8 mouse cellular contexts compared by ENCODE assay signal in the genomic region with DNA sequence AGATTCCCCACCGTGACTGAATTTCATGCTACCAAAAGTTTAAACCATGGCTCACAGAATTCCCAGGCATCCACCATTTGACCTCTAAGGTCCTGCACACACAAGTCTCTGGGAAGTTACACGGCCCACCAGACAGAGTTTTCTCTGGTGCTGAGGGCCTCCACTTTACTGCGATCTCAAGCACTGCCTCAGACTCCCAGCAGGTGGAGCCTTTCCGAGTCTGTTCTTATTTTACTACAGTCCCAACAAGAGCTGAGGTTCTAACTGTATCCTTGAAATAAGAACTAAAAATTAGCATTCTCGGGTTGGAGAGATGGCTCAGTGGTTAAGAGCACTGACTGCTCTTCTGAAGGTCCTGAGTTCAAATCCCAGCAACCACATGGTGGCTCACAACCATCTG. TPM values are rescaled to one million over a fixed set of nuclear protein-coding genes. Genes with fewer than 3 reads are reported as not detected.
DNase-seq lines count a peak whose midpoint lies in the region; ATAC-seq and TF ChIP-seq lines count a peak whose summit lies in the region.

No protein-coding gene starts in this region.

- no peaks in the 10 kb centered on the region for H3K9me3 ChIP-seq in kidney, embryonic 16.5 days (ENCODE audit: low read length)
- H3K9me3 ChIP-seq in embryonic facial prominence, embryonic 10.5 days, result no peaks in the 10 kb centered on the region
- no peaks in the 10 kb centered on the region for H3K9me3 ChIP-seq in midbrain, postnatal 0 days (ENCODE audit: low read length)
- H3K9me3 ChIP-seq in forebrain, embryonic 13.5 days (replicated peaks), result no peaks in the 10 kb centered on the region

- no peak overlapping the region for H3K27ac ChIP-seq in kidney, embryonic 16.5 days (ENCODE audit: low read length)
- H3K27ac ChIP-seq in embryonic facial prominence, embryonic 10.5 days (replicated peaks), result no peak overlapping the region
- no peak overlapping the region for H3K27ac ChIP-seq in midbrain, postnatal 0 days (ENCODE audit: low read depth, low read length)
- no peak overlapping the region for H3K27ac ChIP-seq in forebrain, embryonic 13.5 days

- ATAC-seq in kidney, embryonic 16.5 days (ENCODE audit: low FRiP score, low TSS enrichment), result no peak
- peak; percentile 77 for ATAC-seq in CD4-positive, CD25-positive, alpha-beta regulatory T cell, adult 4 months
- peak; percentile 46 for ATAC-seq in activated CD4-positive, CD25-positive, alpha-beta regulatory T cell, adult 4 months
- peak; percentile 55; the same call in 1 of the 2 replicates for ATAC-seq in midbrain, postnatal 0 days (ENCODE audit: low FRiP score)
- no peak for ATAC-seq in forebrain, embryonic 13.5 days

- H3K4me2 ChIP-seq in kidney, embryonic 16.5 days (replicated peaks; ENCODE audit: low read depth, low read length), result no peak overlapping the region
- no peak overlapping the region for H3K4me2 ChIP-seq in midbrain, postnatal 0 days (ENCODE audit: low read depth, low read length, poor library complexity, severe bottlenecking)
- H3K4me2 ChIP-seq in forebrain, embryonic 13.5 days, result no peak overlapping the region

- peak; percentile 67 for TF ChIP-seq CTCF in midbrain, postnatal 0 days (IDR thresholded peaks at IDR 0.05)

- H3K4me3 ChIP-seq in kidney, embryonic 16.5 days (ENCODE audit: low read length), result no peak overlapping the region
- no peak overlapping the region for H3K4me3 ChIP-seq in embryonic facial prominence, embryonic 10.5 days
- H3K4me3 ChIP-seq in midbrain, postnatal 0 days (ENCODE audit: low read depth, low read length), result no peak overlapping the region
- H3K4me3 ChIP-seq in forebrain, embryonic 13.5 days, result no peak overlapping the region

- H3K36me3 ChIP-seq in kidney, embryonic 16.5 days (ENCODE audit: insufficient read depth, low read length), result no peaks in the 10 kb centered on the region
- 0 out of 2 replicates have a peak, but pooled peaks cover 3% of the 10 kb centered on the region for H3K36me3 ChIP-seq in embryonic facial prominence, embryonic 10.5 days (replicated peaks)
- H3K36me3 ChIP-seq in midbrain, postnatal 0 days (ENCODE audit: insufficient read depth, low read length), result peaks cover 24% of the 10 kb centered on the region
- peaks cover 7% of the 10 kb centered on the region; the same call in 1 of the 2 replicates for H3K36me3 ChIP-seq in forebrain, embryonic 13.5 days (ENCODE audit: poor library complexity, severe bottlenecking)

- no peaks in the 10 kb centered on the region for H3K27me3 ChIP-seq in kidney, embryonic 16.5 days (ENCODE audit: insufficient read depth, low read length)
- H3K27me3 ChIP-seq in embryonic facial prominence, embryonic 10.5 days (replicated peaks; ENCODE audit: low read depth, poor library complexity, severe bottlenecking), result no peaks in the 10 kb centered on the region
- no peaks in the 10 kb centered on the region for H3K27me3 ChIP-seq in midbrain, postnatal 0 days (ENCODE audit: insufficient read depth, low read length)
- no peaks in the 10 kb centered on the region for H3K27me3 ChIP-seq in forebrain, embryonic 13.5 days

- 50% methylated on average over 5 of the region's 5 CpGs for WGBS in kidney, embryonic 16.5 days
- WGBS in embryonic facial prominence, embryonic 10.5 days, result 65% methylated on average over 5 of the region's 5 CpGs
- 66% methylated on average over 5 of the region's 5 CpGs for WGBS in midbrain, postnatal 0 days
- 72% methylated on average over 5 of the region's 5 CpGs for WGBS in forebrain, embryonic 13.5 days

- H3K4me1 ChIP-seq in kidney, embryonic 16.5 days (ENCODE audit: insufficient read depth, low read length), result no peaks in the 10 kb centered on the region
- no peaks in the 10 kb centered on the region for H3K4me1 ChIP-seq in embryonic facial prominence, embryonic 10.5 days
- H3K4me1 ChIP-seq in midbrain, postnatal 0 days (ENCODE audit: insufficient read depth, low read length), result no peaks in the 10 kb centered on the region
- H3K4me1 ChIP-seq in forebrain, embryonic 13.5 days, result no peaks in the 10 kb centered on the region

- DNase-seq in kidney, adult 18-20 months, result peak; percentile 59
- DNase-seq in embryonic facial prominence, embryonic 10.5 days (ENCODE audit: low spot score), result peak; percentile 45
- peak; percentile 69 to 72 for DNase-seq in kidney, postnatal 4 days
- peak; percentile 27 for DNase-seq in midbrain, postnatal 0 days (ENCODE audit: low spot score)

- H3K9ac ChIP-seq in kidney, embryonic 16.5 days (replicated peaks; ENCODE audit: low read length), result no peak overlapping the region
- H3K9ac ChIP-seq in midbrain, postnatal 0 days (replicated peaks; ENCODE audit: low read length, poor library complexity, severe bottlenecking), result no peak overlapping the region
- H3K9ac ChIP-seq in forebrain, embryonic 13.5 days, result no peak overlapping the region

RNA-seq across cellular contexts. Expression of gene Wdr31, which starts 15.7 kb away (rescaled TPM):
- 13.2 and 14.3 TPM in 2 replicates for polyA plus RNA-seq in kidney, embryonic 16.5 days (2015; fragmentation: Nextera tagmentation; extraction: Ambion mirVana)
- under 1 TPM; 0.56 to 0.82 TPM for polyA plus RNA-seq in CD4-positive, CD25-positive, alpha-beta regulatory T cell, adult 4 months (2017; shearing (Covaris generic))
- polyA plus RNA-seq in activated CD4-positive, CD25-positive, alpha-beta regulatory T cell, adult 4 months (2017; shearing (Covaris generic)), result under 1 TPM in 1 of 2 experiments, not detected in 1; 0.33 TPM
- polyA plus RNA-seq in embryonic facial prominence, embryonic 10.5 days (2016; fragmentation: Nextera tagmentation; extraction: Ambion mirVana), result 9.9 and 11.0 TPM in 2 replicates
- total RNA-seq in midbrain, postnatal 0 days (2014; rRNA removed), result 9.4 and 13.1 TPM in 2 replicates
- polyA plus RNA-seq in midbrain, postnatal 0 days (2015; fragmentation: Nextera tagmentation; extraction: Ambion mirVana), result 25.1 and 25.9 TPM in 2 replicates
- 9.1 and 13.1 TPM in 2 replicates for polyA plus RNA-seq in forebrain, embryonic 13.5 days (2015; fragmentation: Nextera tagmentation; extraction: Ambion mirVana)

RNA-seq across cellular contexts. Expression of gene Rnf183, which starts 19.9 kb away (rescaled TPM):
- 0.40 and 0.95 TPM in 2 replicates for polyA plus RNA-seq in kidney, embryonic 16.5 days (2015; fragmentation: Nextera tagmentation; extraction: Ambion mirVana)
- polyA plus RNA-seq in CD4-positive, CD25-positive, alpha-beta regulatory T cell, adult 4 months (2017; shearing (Covaris generic)), result under 1 TPM in 1 of 2 experiments, not detected in 1; 0.52 TPM
- polyA plus RNA-seq in activated CD4-positive, CD25-positive, alpha-beta regulatory T cell, adult 4 months (2017; shearing (Covaris generic)), result under 1 TPM in 1 of 2 experiments, not detected in 1; 0.44 TPM
- polyA plus RNA-seq in embryonic facial prominence, embryonic 10.5 days (2016; fragmentation: Nextera tagmentation; extraction: Ambion mirVana), result not detected in 2 replicates
- 0.85 TPM in 1 of 2 replicates, not detected in the other for total RNA-seq in midbrain, postnatal 0 days (2014; rRNA removed)
- polyA plus RNA-seq in midbrain, postnatal 0 days (2015; fragmentation: Nextera tagmentation; extraction: Ambion mirVana), result 0.11 and 0.39 TPM in 2 replicates
- polyA plus RNA-seq in forebrain, embryonic 13.5 days (2015; fragmentation: Nextera tagmentation; extraction: Ambion mirVana), result not detected in 2 replicates

RNA-seq across cellular contexts. Expression of gene Bspry, which starts 24.9 kb away (rescaled TPM):
- 25.9 and 28.3 TPM in 2 replicates for polyA plus RNA-seq in kidney, embryonic 16.5 days (2015; fragmentation: Nextera tagmentation; extraction: Ambion mirVana)
- polyA plus RNA-seq in CD4-positive, CD25-positive, alpha-beta regulatory T cell, adult 4 months (2017; shearing (Covaris generic)), result 1 to 10 TPM in 1 of 2 experiments, under 1 TPM in 1; 0.73 to 1.5 TPM
- polyA plus RNA-seq in activated CD4-positive, CD25-positive, alpha-beta regulatory T cell, adult 4 months (2017; shearing (Covaris generic)), result 1 to 10 TPM; 1.0 to 2.1 TPM
- polyA plus RNA-seq in embryonic facial prominence, embryonic 10.5 days (2016; fragmentation: Nextera tagmentation; extraction: Ambion mirVana), result 1.8 and 2.6 TPM in 2 replicates
- total RNA-seq in midbrain, postnatal 0 days (2014; rRNA removed), result 1.5 and 1.7 TPM in 2 replicates
- 0.49 and 0.84 TPM in 2 replicates for polyA plus RNA-seq in midbrain, postnatal 0 days (2015; fragmentation: Nextera tagmentation; extraction: Ambion mirVana)
- polyA plus RNA-seq in forebrain, embryonic 13.5 days (2015; fragmentation: Nextera tagmentation; extraction: Ambion mirVana), result 0.49 and 0.56 TPM in 2 replicates

RNA-seq across cellular contexts. Expression of gene Prpf4, which starts 46.4 kb away (rescaled TPM):
- polyA plus RNA-seq in kidney, embryonic 16.5 days (2015; fragmentation: Nextera tagmentation; extraction: Ambion mirVana), result 25.2 and 25.8 TPM in 2 replicates
- polyA plus RNA-seq in CD4-positive, CD25-positive, alpha-beta regulatory T cell, adult 4 months (2017; shearing (Covaris generic)), result 10 to 100 TPM; 20.3 to 28.5 TPM
- 10 to 100 TPM; 16.4 to 17.5 TPM for polyA plus RNA-seq in activated CD4-positive, CD25-positive, alpha-beta regulatory T cell, adult 4 months (2017; shearing (Covaris generic))
- polyA plus RNA-seq in embryonic facial prominence, embryonic 10.5 days (2016; fragmentation: Nextera tagmentation; extraction: Ambion mirVana), result 37.1 and 37.2 TPM in 2 replicates
- 13.4 and 16.0 TPM in 2 replicates for total RNA-seq in midbrain, postnatal 0 days (2014; rRNA removed)
- 12.8 TPM in 2 replicates for polyA plus RNA-seq in midbrain, postnatal 0 days (2015; fragmentation: Nextera tagmentation; extraction: Ambion mirVana)
- 21.3 and 24.0 TPM in 2 replicates for polyA plus RNA-seq in forebrain, embryonic 13.5 days (2015; fragmentation: Nextera tagmentation; extraction: Ambion mirVana)

RNA-seq across cellular contexts. Expression of gene Cdc26, which starts 46.6 kb away (rescaled TPM):
- polyA plus RNA-seq in kidney, embryonic 16.5 days (2015; fragmentation: Nextera tagmentation; extraction: Ambion mirVana), result 147 and 149 TPM in 2 replicates
- 10 to 100 TPM; 72.0 to 90.4 TPM for polyA plus RNA-seq in CD4-positive, CD25-positive, alpha-beta regulatory T cell, adult 4 months (2017; shearing (Covaris generic))
- polyA plus RNA-seq in activated CD4-positive, CD25-positive, alpha-beta regulatory T cell, adult 4 months (2017; shearing (Covaris generic)), result 10 to 100 TPM; 66.2 to 78.3 TPM
- 207 and 215 TPM in 2 replicates for polyA plus RNA-seq in embryonic facial prominence, embryonic 10.5 days (2016; fragmentation: Nextera tagmentation; extraction: Ambion mirVana)
- total RNA-seq in midbrain, postnatal 0 days (2014; rRNA removed), result 41.2 and 62.1 TPM in 2 replicates
- 73.1 and 73.4 TPM in 2 replicates for polyA plus RNA-seq in midbrain, postnatal 0 days (2015; fragmentation: Nextera tagmentation; extraction: Ambion mirVana)
- 144 and 153 TPM in 2 replicates for polyA plus RNA-seq in forebrain, embryonic 13.5 days (2015; fragmentation: Nextera tagmentation; extraction: Ambion mirVana)

Comparison
In these comparisons a context has a peak if more than half of its experiments do, and no peak if none do; other contexts are left out.
1. ATAC-seq: peak in CD4-positive, CD25-positive, alpha-beta regulatory T cell, adult 4 months (single experiment), activated CD4-positive, CD25-positive, alpha-beta regulatory T cell, adult 4 months (single experiment) and midbrain, postnatal 0 days (single experiment); none in kidney, embryonic 16.5 days (single experiment) and forebrain, embryonic 13.5 days (single experiment).
2. Peak in every context shown above with its lines, with median percentiles within 50 percentile points of each other: DNase-seq.